In the genomic region with DNA sequence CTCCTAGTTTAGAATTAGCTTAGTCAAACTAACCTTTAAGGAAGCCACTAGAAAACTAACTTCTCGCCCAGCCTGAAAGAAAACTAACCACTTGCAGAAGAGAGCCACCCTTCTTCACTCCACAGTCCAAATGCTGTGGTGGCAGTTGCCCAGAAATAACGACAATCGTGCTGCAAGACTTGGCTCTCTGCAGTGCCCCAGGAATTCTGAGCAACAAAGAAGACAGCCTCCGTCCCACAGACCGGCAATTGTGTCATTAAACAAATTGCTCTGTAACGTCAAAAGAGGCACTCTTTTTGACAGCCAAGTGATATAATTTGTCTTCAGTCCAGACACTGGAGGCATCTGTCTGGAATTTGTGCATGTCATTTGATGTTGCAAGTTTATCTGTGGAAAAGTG, we compare ENCODE assay signal across 12 mouse cellular contexts.
DNase-seq lines count a peak whose midpoint lies in the region; TF ChIP-seq lines count a peak whose summit lies in the region.
"Had no signal": no experiment of that assay in that cellular context is flagged by ENCODE, and none has a peak within 500 bp of the region (broad histone marks: within the 10 kb centered on the region; RNA-seq: fewer than 3 reads in every experiment).

No protein-coding gene starts in this region.

- H3K4me1 ChIP-seq in cerebellum, adult 2 months (ENCODE audit: control insufficient read depth, insufficient read depth, low read length): peaks cover 4% of the 10 kb centered on the region; the same call in 1 of the 2 replicates

- no peak for TF ChIP-seq CTCF in cerebellum, adult 2 months (IDR thresholded peaks at IDR 0.05; ENCODE audit: borderline replicate concordance, insufficient read depth, low read depth, low read length)

- TF ChIP-seq POLR2A in cerebellum, adult 2 months (IDR thresholded peaks at IDR 0.05; ENCODE audit: borderline replicate concordance, insufficient read depth, low read length): no peak

- WGBS in cerebellum, adult 2 months: 13% methylated on average over 6 of the region's 6 CpGs

- DNase-seq in cerebellum, adult 2 months: peak; percentile 42 to 52
- no peak for DNase-seq in cerebellum, adult 11 months
- peak; percentile 6 for DNase-seq in kidney, postnatal 10 days
- DNase-seq in kidney, postnatal 4 days: no peak
- DNase-seq in adipocyte (ENCODE audit: low spot score): peak; percentile 6
- peak; percentile 5 to 37 for DNase-seq in lung, postnatal 4 days
- DNase-seq in spleen, adult 12 weeks (ENCODE audit: low spot score): no peak
- no peak for DNase-seq in testis, postnatal 10 days (ENCODE audit: low spot score)
- DNase-seq: cerebellum, adult 8-10 months; heart, adult 18-20 months; kidney, postnatal 14 days; thymus, postnatal 4 days had no signal

- peak overlapping the region; percentile 4 for H3K4me3 ChIP-seq in cerebellum, adult 2 months (replicated peaks; ENCODE audit: insufficient read depth, low read depth, low read length)

- H3K27me3 ChIP-seq in cerebellum, adult 2 months (ENCODE audit: control insufficient read depth, insufficient read depth, low read length): no peaks in the 10 kb centered on the region

- H3K27ac ChIP-seq in cerebellum, adult 2 months (ENCODE audit: insufficient read depth, low read length): no peak overlapping the region

Comparison
In these comparisons a context has a peak if more than half of its experiments do, and no peak if none do; other contexts are left out.
1. DNase-seq: peak in cerebellum, adult 2 months (2 of 2), kidney, postnatal 10 days (single experiment), adipocyte (single experiment) and lung, postnatal 4 days (2 of 2); none in cerebellum, adult 11 months (single experiment), kidney, postnatal 4 days (0 of 2), spleen, adult 12 weeks (single experiment) and testis, postnatal 10 days (single experiment).